Mouse (Mus musculus): ENCODE results near the gene Pou2f3.
"Not testable (repeated sequence)": the region's sequence is repeated elsewhere in the genome, so short reads cannot be mapped to it uniquely, and the experiment has no call there.

Pou2f3 gene

DNA sequence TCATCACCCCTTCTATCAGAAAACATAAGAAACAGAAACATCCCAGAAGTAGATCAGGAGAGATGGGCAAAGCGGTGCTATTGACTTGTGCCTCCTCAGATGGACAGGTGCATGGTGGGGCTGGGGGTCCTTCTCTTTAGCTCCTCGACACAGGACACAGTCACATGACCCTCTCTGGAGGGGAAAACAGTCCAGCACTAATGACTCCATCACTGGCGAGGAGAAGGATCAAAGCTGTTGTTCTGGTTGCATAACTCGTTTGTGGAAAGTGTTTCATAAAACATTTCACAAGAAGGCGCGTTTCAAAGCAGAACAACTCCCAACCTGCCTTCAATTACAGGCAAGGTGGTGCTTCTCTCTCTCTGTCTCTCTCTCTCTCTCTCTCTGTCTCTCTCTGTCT, 58.4 kb downstream of the Pou2f3 start:
- no peak for DNase-seq

DNA sequence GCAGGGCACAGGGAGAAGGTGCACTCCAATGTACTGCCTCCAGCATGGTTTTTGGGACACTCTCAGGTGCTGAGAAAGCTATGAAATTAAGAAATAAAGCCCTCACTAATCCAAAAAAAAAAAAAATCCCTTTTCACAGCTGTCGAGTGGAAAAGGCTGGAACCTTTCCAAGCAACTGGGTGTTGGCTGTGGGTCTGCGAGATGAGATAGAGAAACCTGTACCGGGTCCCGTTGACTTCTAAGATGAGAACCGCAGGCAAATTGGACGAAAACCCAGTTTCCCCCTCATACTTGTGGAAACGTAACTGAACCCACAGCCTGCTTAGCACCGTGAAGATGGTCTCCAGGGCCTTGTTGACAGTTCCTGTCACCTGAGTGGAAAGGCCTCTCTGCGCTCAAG, 59.2 kb downstream of the Pou2f3 start:
- DNase-seq, result no peak

DNA sequence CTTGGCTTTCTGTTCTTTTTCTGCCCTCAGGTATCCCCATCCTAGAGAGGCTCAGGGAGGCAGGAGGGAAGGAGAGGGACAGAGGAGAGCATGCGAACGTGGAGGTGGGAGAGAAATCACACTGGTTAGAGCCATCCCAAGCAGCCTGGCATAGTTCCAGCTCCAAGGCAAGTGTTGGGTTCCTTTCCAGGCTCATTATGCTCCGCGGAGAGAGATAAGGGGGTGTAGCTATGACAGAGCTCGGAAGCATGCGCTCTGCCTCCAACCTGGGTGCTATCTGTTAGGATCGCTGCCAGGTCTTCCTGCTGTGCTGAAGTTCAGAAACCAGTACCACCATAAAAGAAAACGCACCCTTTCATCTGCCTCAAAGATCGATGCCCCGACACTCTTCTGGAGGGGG, 60.1 kb downstream of the Pou2f3 start:
- DNase-seq, result no peak

DNA sequence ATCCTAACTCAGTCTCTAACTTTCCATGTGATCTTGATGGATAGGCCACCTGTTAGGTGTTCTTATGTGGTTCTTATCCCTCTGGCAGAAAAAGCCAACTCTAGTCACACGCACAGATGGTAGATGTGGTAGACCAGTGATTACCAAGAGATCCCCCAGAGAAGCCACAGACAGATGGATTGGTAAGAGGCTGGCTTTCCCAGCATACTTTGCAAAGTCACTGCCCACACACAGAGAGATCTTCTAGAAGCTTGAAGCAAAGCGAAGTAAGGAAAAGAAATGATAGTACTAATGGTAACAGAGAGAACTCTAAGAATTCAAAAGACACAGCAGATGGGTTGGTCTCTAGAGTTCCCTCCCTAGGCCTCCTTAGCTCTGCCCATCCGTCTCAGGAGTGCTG, 60.7 kb downstream of the Pou2f3 start:
- DNase-seq, result no peak

DNA sequence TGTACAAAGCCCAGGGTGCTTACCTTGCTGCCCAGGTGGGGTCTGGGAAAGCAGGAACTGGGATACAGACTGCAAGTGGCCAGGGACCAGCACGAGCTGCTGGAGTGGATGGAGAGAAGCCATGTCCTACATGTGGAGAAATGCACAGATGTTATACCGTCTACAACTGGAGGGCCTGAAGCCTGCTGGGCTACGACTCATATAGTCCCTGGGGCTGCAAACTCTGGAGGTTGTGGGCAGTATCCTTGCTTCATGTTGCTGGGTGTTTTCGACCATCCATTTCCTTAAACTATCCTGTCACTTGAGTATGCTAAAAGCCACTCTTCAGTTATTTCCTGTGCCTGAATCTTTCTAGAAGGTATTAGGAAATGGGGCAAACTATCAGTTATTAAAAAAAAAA, 65.0 kb downstream of the Pou2f3 start:
- no peak for DNase-seq

DNA sequence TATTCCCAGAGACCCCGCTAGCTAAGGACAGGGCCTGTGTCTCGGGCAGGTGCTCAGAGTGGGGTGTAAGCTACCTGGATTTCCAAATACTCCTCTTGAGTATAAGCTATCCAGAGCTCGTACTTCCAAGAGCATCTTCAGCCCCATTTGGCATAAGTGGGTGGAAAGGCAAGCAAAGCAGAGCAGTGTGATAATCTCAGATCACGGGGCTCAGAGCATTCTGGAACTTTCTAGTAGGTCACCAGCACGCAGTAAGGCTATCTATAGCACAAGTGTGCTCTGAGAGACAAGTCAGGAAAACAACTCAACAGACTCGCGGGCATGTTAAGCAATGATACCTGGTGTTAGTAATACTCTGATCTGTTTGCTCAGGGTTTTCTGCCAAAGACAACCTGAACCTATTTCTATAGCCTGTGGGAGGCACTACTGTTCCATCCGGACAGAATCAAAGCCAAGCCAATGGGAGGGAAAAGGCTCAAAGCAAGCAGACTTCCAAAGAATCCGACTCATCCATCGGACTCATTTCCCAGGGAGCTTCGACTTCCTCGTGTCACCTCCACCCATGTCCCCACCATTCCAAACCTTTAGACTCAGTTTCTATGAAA, 65.9 kb downstream of the Pou2f3 start:
- no peak for DNase-seq

DNA sequence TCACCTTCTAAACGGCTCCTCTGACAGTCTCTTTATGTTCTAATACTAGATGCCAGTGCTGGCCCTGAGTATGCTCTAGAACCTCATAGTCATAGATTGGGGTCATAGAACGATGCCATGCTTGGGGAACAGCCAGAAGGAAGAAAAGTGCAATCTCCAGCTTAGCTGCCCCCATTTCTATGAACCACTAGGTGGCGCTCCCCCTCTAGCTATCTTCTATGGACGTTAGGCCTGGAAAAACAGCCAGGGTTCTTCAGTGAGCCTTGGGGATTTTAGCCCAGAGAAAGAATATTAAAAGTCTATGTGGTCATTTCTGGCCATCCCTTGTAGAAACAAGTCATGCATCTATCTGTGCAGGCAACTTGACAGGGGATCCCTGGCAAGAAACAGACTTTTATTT, 68.3 kb downstream of the Pou2f3 start:
- peak; percentile 32 for DNase-seq

DNA sequence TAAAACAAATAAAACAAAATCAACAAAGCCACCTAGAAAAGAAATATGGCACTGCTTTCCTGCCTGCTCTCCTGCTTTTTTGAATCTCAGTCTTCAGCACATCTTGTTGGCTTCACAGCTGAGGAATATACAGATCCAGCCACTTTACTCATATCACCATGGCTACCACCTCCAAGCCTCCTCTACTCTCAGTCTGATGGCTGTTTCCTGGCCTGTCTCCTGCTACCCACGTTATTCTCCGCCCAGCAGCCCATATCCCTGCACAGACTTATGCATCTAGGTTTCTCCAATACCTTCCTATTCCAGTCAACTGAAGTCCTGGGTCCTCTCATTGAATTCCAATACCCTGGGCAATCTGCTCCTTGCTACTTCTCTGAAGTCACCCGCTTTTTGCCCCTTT, 76.6 kb downstream of the Pou2f3 start:
- DNase-seq, result no peak

DNA sequence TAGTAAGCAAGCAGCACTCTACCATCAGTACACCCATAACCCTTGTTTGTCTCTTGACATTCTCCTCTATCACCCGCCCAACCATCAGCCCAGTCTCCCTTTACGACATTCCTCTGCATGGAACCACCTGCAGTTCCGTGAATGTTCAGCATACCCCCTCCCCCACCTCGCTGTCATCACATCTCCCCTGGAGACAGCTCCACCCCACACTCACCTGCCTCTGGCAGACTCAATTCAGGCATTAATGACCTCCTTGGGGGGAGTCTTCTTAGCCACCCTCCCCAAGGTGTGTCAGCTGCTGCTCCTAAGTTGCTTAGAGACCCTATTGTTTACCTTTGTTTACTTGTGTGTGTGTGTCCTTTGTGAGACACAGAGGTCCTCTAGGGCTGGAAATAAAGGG, 77.8 kb downstream of the Pou2f3 start:
- DNase-seq, result no peak

DNA sequence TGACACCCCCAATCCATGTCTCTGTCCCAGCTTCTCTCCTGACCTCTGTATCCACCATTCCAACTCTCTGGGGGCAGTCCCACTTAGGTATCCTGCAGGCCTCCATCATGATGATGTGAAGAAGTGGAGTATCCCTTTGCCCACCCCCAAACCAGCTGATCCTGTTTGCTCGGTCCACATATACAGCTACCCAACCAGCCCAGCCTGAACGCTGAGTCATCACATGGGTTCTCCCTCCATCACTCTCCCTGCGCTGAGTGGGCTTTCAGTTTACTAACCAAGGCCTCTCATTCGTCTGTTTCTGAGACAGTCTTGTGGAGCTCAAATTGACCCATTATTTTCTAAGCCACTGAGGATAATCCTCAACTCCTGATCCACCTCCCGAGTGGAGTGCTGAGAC, 78.2 kb downstream of the Pou2f3 start:
- no peak for DNase-seq

DNA sequence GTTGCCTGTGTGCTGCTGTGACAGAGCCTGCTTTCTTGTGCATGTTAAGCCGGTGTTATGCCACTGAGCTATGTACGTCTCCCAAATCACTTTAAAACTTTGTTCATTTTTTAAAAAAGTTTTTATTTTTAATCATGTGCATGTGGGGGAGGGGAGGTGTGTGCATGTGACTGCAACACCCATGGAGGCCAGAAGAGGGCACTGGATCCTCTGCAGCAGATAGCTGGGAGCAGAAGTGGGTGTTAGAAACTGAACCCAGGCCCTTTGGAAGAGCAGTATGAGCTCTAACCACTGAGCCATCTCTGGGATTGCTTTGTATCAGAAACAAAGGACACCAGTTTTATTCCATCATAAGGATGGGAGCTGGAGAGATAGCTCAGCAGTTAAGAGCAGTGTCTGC, 79.5 kb downstream of the Pou2f3 start:
- DNase-seq, result no peak

DNA sequence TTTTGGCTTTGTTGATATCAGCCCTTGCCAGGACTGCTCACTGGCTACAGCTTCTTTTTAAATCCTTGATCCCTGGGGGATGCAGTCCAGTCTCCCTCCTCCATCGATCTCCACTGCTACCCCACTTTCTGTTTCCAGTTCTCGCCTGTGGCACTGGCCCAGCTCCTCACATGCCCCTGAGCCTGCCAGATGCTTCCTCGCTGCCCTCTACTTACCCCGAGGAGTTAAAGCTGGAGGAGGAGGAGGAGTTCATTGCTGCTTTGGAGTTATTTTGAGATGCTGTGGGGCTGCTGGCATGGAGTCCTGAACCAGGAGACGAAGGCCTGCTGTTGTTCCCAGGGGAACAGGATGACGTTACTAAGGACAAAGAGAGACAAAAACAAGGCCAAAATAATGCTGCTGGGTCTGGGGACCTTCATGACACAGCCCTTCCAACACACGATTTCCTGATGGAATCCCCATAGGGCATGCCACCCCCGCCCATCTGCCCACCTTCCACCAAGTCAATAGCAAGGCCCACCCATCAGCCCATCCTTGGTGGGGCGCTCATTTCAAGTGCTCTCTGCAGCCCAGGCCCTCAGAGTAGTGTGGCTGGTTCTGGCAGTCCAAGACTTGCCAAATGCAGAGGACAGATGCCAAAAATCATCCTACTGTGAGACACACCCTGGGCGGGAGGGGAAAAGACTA, 82.9 kb downstream of the Pou2f3 start:
- DNase-seq, result no peak

DNA sequence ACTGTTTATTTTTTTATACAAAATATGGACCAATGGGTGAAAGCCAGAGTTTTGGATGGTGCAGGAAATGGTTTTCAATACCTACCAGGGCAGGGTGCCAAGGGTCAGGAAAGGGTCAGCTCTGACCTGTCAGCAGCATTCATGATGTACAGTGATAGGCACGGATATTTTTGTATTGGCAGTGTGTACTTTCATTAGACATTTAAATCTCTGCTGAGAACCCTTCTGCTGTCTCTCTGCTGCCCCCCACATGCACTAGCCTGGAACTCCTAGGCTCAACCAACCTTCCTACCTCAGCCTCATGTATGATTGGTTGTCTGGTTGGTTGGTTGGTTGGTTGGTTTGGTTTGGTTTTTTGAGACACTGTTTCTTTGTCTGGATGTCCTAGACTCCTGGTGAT, 87.8 kb downstream of the Pou2f3 start:
- no peak for DNase-seq

DNA sequence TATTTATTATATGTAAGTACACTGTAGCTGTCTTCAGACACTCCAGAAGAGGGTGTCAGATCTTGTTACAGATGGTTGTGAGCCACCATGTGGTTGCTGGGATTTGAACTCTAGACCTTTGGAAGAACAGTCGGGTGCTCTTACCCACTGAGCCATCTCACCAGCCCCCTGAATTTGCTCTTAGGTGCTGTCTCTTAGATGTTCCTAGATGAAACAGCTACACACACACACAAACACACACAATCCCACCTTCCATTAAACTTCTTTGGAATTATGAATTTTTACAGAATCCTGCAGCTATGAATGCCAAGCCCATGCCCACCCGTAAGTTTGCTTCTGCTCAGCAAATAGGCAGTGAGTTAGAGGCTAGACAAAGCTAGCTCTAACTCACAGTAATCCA, 88.2 kb downstream of the Pou2f3 start:
- DNase-seq, result not testable (repeated sequence)

DNA sequence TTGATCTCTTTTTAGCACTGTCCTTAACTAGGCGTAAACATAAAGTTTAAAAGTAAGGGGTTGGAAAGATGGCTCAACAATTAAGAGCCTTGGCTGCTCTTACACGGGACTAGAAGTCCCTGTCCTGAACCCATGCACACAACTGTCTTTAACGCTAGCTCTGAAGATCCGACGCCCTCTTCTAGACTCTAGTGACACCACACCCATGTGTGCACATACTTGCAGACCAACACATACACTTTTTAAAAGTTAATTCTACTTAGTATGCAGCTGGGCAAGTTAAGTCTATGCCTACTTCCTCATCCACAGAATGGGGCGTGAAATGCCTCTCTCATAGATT, 93.2 kb downstream of the Pou2f3 start:
- DNase-seq, result no peak

DNA sequence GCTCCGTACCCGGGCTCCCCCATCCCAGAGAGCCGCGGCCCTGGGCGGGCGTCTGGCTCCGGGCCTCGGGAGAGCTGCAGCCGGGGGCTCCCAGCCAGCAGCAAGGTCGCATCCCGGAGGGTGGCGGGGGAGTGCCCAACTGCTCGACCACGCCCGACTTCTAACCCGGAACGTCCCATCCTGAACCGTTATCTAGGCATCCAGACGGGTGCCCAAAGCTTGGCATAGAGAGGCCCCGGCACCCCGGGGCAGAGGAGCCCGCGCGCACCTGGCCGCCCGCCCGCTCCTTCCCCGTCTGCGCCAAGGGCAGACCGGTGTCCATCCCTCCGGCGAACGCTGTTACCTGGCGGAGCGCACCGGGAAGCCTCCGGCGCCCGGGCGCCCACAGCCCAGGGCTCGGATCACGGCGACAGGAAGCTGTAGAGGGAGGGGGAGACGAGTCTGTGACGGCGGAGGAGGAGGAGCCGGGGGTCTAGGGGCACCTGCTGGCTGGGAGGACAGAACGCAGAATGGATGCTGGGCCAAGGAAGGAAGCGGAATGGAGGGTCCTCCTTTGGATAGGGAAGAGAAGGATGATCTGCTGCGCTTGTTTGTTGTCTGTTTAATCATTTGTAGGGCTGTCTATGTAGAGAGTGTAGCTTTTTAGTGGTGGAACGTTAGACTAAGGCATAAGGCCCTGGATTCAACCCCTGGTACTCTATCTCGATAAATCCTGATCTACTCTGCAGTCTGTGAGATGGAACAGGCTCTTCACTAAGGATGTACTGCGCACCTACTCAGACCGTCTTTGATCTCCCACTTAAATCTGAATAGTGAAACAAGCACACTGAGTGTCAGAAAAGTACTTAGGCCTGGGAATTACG, 93.8 kb downstream of the Pou2f3 start, which contains the start of gene Tmem136:
Gene Tmem136, minus strand, starts transcription at position 437 of the 863 bp plus-strand sequence.
- DNase-seq, result peak; percentile 22

DNA sequence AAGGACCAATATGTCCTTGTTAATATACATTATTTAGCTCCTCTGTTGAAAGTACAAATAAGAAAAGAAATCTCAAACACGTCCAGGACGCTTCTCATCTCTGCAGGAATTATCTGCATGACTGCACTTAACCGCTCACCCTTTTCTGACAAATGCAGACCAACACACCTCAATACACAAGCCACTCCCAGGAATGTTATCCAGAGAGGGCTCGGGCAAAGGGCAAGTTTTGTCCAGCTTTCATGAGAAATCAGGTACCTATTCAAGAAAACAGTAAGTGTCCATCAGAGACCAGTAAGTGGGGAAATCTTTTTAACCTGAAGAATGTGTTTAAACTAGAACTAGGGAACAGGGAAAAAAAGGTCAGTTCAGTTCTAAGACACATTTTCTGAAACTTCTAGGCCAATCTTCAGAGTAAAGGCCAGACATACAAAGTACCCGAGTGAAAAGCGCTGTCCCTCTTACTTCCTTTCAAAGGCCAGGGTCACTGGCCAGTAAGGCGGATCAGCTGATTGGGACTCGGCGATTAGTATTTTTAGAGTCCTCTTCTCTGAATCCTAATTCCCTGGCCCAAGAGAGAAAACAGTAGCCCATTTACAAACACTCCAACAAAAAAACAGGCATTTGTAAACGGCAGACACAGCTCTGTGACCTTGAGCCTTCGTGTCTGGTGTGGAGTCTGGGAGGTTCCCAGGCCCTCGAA, 94.6 kb downstream of the Pou2f3 start:
- no peak for DNase-seq

DNA sequence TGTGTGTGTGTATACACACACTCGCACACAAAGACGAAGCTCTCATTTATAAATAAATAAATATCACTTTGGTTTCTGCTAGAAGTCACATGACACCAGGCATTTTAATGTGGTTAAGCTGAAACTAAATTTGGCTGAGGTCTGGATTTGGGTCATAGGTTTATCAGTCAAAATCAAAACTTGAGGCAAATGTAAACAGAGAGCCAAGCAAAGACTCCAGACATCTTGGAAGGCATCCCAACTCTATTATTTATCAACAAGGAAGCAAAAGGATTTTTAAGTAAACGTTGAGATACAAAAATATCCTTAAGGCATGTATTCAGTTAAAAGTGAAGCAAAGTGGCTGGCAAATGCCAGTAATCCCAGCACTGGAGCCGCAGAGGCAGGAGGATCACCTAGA, 95.3 kb downstream of the Pou2f3 start:
- no peak for DNase-seq

DNA sequence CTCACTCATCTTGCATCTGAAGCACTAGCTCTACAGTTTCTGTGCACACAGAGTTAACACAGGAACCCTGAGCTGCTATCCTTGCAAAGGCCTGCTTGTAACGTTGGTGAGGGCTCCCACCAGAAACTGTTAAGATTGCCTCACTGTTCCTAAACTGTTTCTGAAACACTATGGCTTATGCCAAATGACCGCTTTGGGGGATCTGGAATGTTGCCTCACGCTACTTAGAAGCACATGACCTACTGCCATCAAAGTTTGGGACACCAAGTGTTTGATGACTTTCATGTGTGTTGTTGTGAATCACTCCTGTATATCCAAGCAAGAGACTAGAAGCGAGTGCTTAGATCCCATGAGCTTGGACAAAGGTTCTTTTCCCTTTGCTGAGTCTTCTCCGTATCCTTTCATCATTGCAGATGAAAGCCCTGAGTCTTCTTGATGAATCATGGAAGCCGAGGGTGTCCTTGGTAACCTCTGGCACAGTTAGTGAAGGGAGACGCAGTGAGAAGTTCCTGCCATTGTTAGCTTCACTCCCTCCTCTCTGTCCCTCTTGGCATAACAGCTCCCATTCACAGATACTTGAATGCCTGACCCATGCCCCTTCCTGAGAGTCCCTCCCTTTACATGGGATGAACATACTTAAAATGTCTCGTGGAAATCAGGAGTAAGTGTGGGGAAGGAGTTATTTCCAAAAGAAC, 99.7 kb downstream of the Pou2f3 start:
- no peak for DNase-seq

DNA sequence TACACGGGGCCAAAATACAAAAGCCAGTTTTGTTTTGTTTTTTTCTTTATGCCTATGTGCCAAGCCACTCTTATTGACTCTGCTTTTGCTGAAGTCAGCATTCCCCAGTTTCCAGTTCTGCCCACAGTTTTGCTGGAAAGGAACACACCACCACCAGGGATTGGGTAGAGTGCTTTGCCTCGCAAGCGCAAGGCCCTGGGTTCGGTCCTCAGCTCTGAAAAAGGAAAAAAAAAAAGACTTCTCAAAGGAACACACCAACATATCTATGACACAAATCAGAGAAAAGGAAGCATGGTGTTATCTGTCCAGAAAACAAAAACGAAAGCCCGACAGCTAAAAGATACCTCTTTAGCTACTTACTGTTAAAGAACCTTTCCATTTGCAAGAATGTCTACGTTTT, 101.0 kb downstream of the Pou2f3 start:
- no peak for DNase-seq

DNA sequence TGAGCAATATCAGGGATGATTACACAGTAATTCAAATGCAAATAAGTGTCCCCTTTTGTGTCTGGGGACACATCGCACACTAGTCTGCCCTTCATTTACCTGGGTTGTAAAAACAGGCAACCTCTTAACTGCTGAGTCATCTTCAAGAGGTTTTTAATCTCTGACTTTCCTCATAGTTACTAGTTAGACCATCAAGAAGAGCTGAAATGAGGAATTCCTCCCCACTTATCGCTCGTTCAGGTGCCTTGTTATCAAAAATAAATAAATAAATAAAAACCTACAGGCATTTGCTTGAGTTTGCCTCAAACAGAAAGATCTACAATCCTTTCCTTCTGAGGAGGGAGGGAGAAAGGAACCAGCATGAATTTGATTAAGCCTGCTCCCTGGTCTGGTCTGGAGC, 101.4 kb downstream of the Pou2f3 start:
- DNase-seq, result no peak

DNA sequence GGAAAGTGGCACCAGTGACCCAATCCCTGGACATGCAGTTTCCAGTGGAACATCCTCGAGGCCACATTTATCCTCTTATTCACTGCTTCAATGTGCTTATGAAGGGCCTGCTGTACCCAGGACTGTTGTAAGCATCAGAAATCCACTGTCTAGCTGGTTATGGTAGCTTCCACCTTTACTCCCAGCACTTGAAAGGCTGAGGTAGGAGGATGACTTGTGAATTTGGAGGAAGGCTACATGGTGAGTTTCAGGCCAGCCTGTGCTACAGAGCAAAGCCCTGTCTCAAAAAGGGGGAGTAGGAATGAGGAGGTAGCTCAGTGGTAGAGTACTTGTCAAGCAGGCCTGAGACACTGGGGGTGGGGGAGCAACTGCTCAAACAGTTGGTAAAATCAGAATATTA, 102.1 kb downstream of the Pou2f3 start:
- no peak for DNase-seq

DNA sequence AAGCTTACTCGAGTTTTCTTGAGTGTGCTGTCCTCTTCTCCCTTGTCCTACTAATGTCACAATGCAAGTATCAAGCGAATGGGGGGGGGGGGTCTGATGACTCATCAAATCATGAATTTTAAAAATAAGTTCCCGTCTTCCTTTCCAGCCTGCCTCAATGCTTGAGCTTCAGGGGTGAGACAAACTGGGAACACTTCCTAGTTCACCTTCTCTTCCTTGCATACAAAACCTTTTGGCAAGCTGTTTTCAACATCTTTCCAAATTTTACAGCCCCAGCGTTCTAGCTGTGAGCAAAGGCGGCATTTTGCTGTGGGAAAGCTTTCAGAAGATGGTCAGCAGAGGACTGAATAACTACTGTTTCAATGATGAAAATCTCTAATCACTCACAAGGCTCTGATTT, 102.6 kb downstream of the Pou2f3 start:
- DNase-seq, result no peak

All from thymus, postnatal 25 days (tissue).